Mouse (Mus musculus) ES-E14 (cell line): ENCODE measurements around the gene Ercc4. TPM values are rescaled to one million over a fixed set of nuclear protein-coding genes. Genes with fewer than 3 reads are reported as not detected.

ENCODE experiments used
- DNase-seq: peaks from one replicate; pipeline ENCODE4 v3.0.0-alpha.2; 2013; ENCODE audit warnings: low read depth, low spot score
- H3K27ac ChIP-seq: 2 replicates; pipeline ENCODE4 v1.5.1; 2012; ENCODE audit warnings: low read depth, mild to moderate bottlenecking, low read length, moderate library complexity, mixed read lengths; ENCODE audit not compliant: poor library complexity, insufficient read depth, severe bottlenecking
- H3K36me3 ChIP-seq: 2 replicates; pipeline ENCODE4 v1.6.1; 2012; ENCODE audit warnings: mild to moderate bottlenecking, low read length, moderate library complexity, mixed read lengths; ENCODE audit not compliant: control insufficient read depth, poor library complexity, insufficient read depth, severe bottlenecking
- H3K4me1 ChIP-seq, 2 experiments: fragments of 150-350 bp in 1 of 2; sonication (generic) in 1 of 2; 2 replicates each; pipeline ENCODE4 v1.6.1; 2012; ENCODE audit warnings: low read length in 2 of 2, mild to moderate bottlenecking in 1 of 2, mixed read lengths in 1 of 2; ENCODE audit not compliant: control insufficient read depth in 2 of 2, insufficient read depth in 2 of 2, poor library complexity in 1 of 2
- H3K4me3 ChIP-seq, 2 experiments: fragments of 150-350 bp in 1 of 2; sonication (generic) in 1 of 2; 2 replicates each; pipeline ENCODE4 v1.5.1; 2012; ENCODE audit warnings: low read length in 2 of 2, low read depth in 1 of 2, mild to moderate bottlenecking in 1 of 2, mixed read lengths in 1 of 2; ENCODE audit not compliant: insufficient read depth in 1 of 2, poor library complexity in 1 of 2, severe bottlenecking in 1 of 2
- H3K9ac ChIP-seq: 2 replicates; pipeline ENCODE4 v1.6.1; 2012; ENCODE audit warnings: low read depth, mild to moderate bottlenecking, low read length, mixed read lengths; ENCODE audit not compliant: poor library complexity, insufficient read depth, severe bottlenecking
- H3K9me3 ChIP-seq: fragments of 150-350 bp; sonication (generic); 2 replicates; pipeline ENCODE4 v1.6.1; 2012; ENCODE audit warnings: low read depth, mild to moderate bottlenecking, low read length; ENCODE audit not compliant: control insufficient read depth, insufficient read depth
- CHD2 ChIP-seq: IDR thresholded peaks from 2 replicates; pipeline ENCODE4 v1.6.1; 2014; ENCODE audit warnings: mild to moderate bottlenecking, low read depth, low read length, inconsistent platforms
- HCFC1 ChIP-seq: IDR thresholded peaks from 2 replicates; pipeline ENCODE4 v1.6.1; 2012; ENCODE audit warnings: low read length, inconsistent platforms, borderline replicate concordance; ENCODE audit not compliant: insufficient read depth
- MAFK ChIP-seq: IDR thresholded peaks from 2 replicates; pipeline ENCODE4 v1.6.1; 2014; ENCODE audit warnings: mild to moderate bottlenecking, low read depth, low read length, inconsistent platforms; ENCODE audit not compliant: insufficient read depth
- ZC3H11A ChIP-seq: IDR thresholded peaks from 2 replicates; pipeline ENCODE4 v1.6.1; 2012; ENCODE audit warnings: low read depth, mild to moderate bottlenecking, inconsistent platforms, low read length, borderline replicate concordance
- ZNF384 ChIP-seq: IDR thresholded peaks from 2 replicates; pipeline ENCODE4 v1.6.1; 2012; ENCODE audit warnings: low read depth, low read length, inconsistent platforms
- in situ Hi-C, 2 experiments: fragments of 600-800 bp; cut with MboI; formaldehyde crosslinking; loops; one replicate each; pipeline ENCODE4 v1.15.1; 2025; ENCODE audit warnings: low sequenced_read_pairs in 2 of 2, inconsistent platforms in 1 of 2; ENCODE audit not compliant: unreplicated experiment in 2 of 2
- total RNA-seq: library from RNA; depleted of rRNA; stranded (reverse); fragments of 300-350 nt; gene quantifications from 2 replicates; pipeline ENCODE4 v1.2.3, GENCODE M21; 2012

The Ercc4 gene
- total RNA-seq, 1 experiment: 18.2 TPM

GRCm38 (mm10) chr16:13125357-13125756 is 15.9 kb downstream of the Ercc4 start:
- DNase-seq: no peak
- no peak overlapping the region for H3K9ac ChIP-seq
- in situ Hi-C loops: no loop called here
- no peak overlapping the region for H3K27ac ChIP-seq
- peaks cover 40% of the 10 kb centered on the region for H3K36me3 ChIP-seq
- no peak for TF ChIP-seq ZNF384
- no peak for TF ChIP-seq CHD2
- TF ChIP-seq MAFK: no peak
- TF ChIP-seq HCFC1: no peak
- no peak for TF ChIP-seq ZC3H11A
- no peak overlapping the region for H3K4me3 ChIP-seq
- peaks cover 6 to 7% of the 10 kb centered on the region in 2 experiments; a peak in 1 of 4 replicates for H3K4me1 ChIP-seq
- no peaks in the 10 kb centered on the region for H3K9me3 ChIP-seq

- no peak for DNase-seq
- Histone ChIP-seq H3K9ac (no peak overlapping the region), H3K36me3 (peaks cover 34% of the 10 kb centered on the region), H3K27ac (no peak overlapping the region), H3K4me1 (peaks cover 6 to 8% of the 10 kb centered on the region in 2 experiments; a peak in 2 of 4 replicates), H3K4me3 (no peak overlapping the region), H3K9me3 (no peaks in the 10 kb centered on the region)
- TF ChIP-seq ZC3H11A (no peak), MAFK (no peak), CHD2 (no peak), ZNF384 (no peak), HCFC1 (no peak)
- in situ Hi-C loops: no loop called here
These were observed 18.1 kb downstream of the Ercc4 start for GRCm38 (mm10) chr16:13127566-13127965.

DNA sequence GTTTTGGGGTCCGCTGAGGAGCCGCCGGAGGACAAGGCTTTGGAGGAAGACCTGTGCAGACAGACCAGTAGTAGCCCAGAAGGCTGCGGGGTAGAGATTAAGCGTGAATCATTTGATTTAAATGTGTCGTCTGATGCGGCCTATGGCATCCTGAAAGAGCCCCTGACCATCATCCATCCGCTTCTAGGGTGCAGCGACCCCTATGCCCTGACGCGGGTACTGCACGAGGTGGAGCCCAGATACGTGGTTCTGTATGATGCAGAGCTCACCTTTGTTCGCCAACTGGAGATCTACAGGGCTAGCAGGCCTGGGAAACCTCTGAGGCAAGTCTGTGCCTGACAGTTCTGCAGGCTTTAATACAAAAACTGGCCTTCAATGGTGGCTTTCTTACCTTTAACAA is 20.9 kb downstream of the Ercc4 start:
- Histone ChIP-seq H3K4me3 (peak overlapping the region; percentile 53 to 65), H3K4me1 (peaks cover 6 to 8% of the 10 kb centered on the region in 2 experiments; a peak in 2 of 4 replicates), H3K9me3 (no peaks in the 10 kb centered on the region), H3K9ac (peak overlapping the region; percentile 80), H3K27ac (no peak overlapping the region), H3K36me3 (peaks cover 27% of the 10 kb centered on the region)
- DNase-seq: peak; percentile 78
- TF ChIP-seq ZNF384 (no peak), MAFK (no peak), CHD2 (no peak), HCFC1 (no peak), ZC3H11A (no peak)
- in situ Hi-C loops: no loop called here

- H3K4me1 ChIP-seq: peaks cover 1 to 6% of the 10 kb centered on the region in 2 experiments; a peak in 1 of 4 replicates
- in situ Hi-C loops: no loop called here
- DNase-seq: no peak
- H3K27ac ChIP-seq: no peak overlapping the region
- no peak overlapping the region for H3K4me3 ChIP-seq
- TF ChIP-seq MAFK (no peak), CHD2 (no peak), ZNF384 (no peak), HCFC1 (no peak), ZC3H11A (no peak)
- H3K9ac ChIP-seq: no peak overlapping the region
- no peaks in the 10 kb centered on the region for H3K9me3 ChIP-seq
- H3K36me3 ChIP-seq: peaks cover 9% of the 10 kb centered on the region
These were observed 31.7 kb downstream of the Ercc4 start for GRCm38 (mm10) chr16:13141220-13141619.

DNA sequence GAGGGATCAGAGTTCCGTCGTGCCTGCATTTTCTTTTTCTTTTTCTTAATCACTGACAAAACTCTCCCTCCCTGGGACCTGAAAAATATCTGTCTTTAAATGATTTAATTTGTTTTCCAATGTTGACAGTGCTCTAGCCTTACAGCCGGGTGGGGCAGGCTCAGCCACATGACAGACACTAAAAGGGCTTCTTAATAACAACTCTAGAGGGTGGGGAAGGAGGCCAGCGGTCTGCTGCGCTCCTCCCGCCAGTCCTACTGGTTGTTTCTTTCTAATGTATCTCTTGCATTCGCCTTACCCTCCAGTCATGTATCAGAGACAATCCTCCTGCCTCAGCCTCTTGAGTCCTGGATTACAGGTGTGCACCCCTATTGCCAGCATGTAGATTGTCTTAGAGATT is 34.4 kb downstream of the Ercc4 start:
- no peaks in the 10 kb centered on the region for H3K9me3 ChIP-seq
- H3K4me1 ChIP-seq: peaks cover 3 to 10% of the 10 kb centered on the region in 2 experiments; a peak in 1 of 4 replicates
- in situ Hi-C loops: no loop called here
- no peak overlapping the region for H3K9ac ChIP-seq
- no peak overlapping the region for H3K4me3 ChIP-seq
- peaks cover 27% of the 10 kb centered on the region for H3K36me3 ChIP-seq
- TF ChIP-seq HCFC1: no peak
- TF ChIP-seq CHD2: no peak
- TF ChIP-seq ZC3H11A: no peak
- TF ChIP-seq MAFK: no peak
- no peak overlapping the region for H3K27ac ChIP-seq
- no peak for DNase-seq
